Mouse (Mus musculus) gastrocnemius, postnatal 36 days (tissue): ENCODE measurements around the gene Gm5460. TPM values are rescaled to one million over a fixed set of nuclear protein-coding genes. Genes with fewer than 3 reads are reported as not detected.
A peak's percentile ranks its signal among the peaks of the same experiment; 100 is the strongest.

Experiments used
- DNase-seq, 2 experiments: peaks; one replicate each; pipeline ENCODE4 v3.0.0; 2022
- intact Hi-C: fragments of 180-260 bp; cut with DNase I; formaldehyde crosslinking; loops from one replicate; pipeline ENCODE4 v1.15.1; 2025
- total RNA-seq, 2 experiments: library from RNA; stranded (reverse); gene quantifications; 2 replicates each; pipeline ENCODE4 v1.2.3; 2021

Gene Gm5460
- total RNA-seq, 2 experiments from 2014 or later, result not detected

GRCm38 (mm10) chr14:34071665-34072064 is 55.1 kb downstream of the Gm5460 start:
- no peak for DNase-seq
- intact Hi-C loops, result no loop called here

GRCm38 (mm10) chr14:34075346-34075745 is 58.8 kb downstream of the Gm5460 start:
- intact Hi-C loops, result no loop called here
- DNase-seq, result no peak

GRCm38 (mm10) chr14:34077222-34077621 is 60.7 kb downstream of the Gm5460 start:
- no peak for DNase-seq
- intact Hi-C loops, result no loop called here

GRCm38 (mm10) chr14:34078293-34078692 is 61.7 kb downstream of the Gm5460 start:
- DNase-seq, result no peak
- intact Hi-C loops, result no loop called here

GRCm38 (mm10) chr14:34080321-34080997 is 63.9 kb downstream of the Gm5460 start:
- intact Hi-C loops, result loop anchor here (2.0 to 5.0 kb wide), 3 partner anchors 22 to 157 kb away; partner anchors contain the start of gene A630023A22Rik
- peak; percentile 46 to 56 for DNase-seq

GRCm38 (mm10) chr14:34085731-34086130 is 69.2 kb downstream of the Gm5460 start, which contains the start of gene Anxa8:
TSS of gene Anxa8 (plus strand) at chr14:34085981.
- intact Hi-C loops, result no loop called here
- DNase-seq, result no peak

- no peak for DNase-seq
- intact Hi-C loops, result no loop called here
These were observed 70.2 kb downstream of the Gm5460 start for GRCm38 (mm10) chr14:34086806-34087205.

GRCm38 (mm10) chr14:34087856-34088398 is 71.4 kb downstream of the Gm5460 start:
- intact Hi-C loops, result no loop called here
- no peak for DNase-seq

- intact Hi-C loops, result no loop called here
- no peak for DNase-seq
These were observed 73.2 kb downstream of the Gm5460 start for GRCm38 (mm10) chr14:34089796-34090195.

GRCm38 (mm10) chr14:34091475-34091874 is 74.9 kb downstream of the Gm5460 start:
- intact Hi-C loops, result no loop called here
- no peak for DNase-seq

GRCm38 (mm10) chr14:34092856-34093255 is 76.3 kb downstream of the Gm5460 start:
- intact Hi-C loops, result no loop called here
- no peak for DNase-seq

GRCm38 (mm10) chr14:34096161-34096560 is 79.6 kb downstream of the Gm5460 start:
- intact Hi-C loops, result no loop called here
- no peak for DNase-seq

Other genes starting within 250 kb of the Gm5460 start
- 1 to 10 TPM; 1.5 to 2.5 TPM for gene Gdf10, start 93.2 kb upstream of the Gm5460 start, total RNA-seq
- not detected for gene Gdf2, start 75.7 kb upstream of the Gm5460 start, total RNA-seq
- gene Rbp3, start 62.8 kb upstream of the Gm5460 start, total RNA-seq, result not detected
- not detected for gene Zfp488, start 38.0 kb upstream of the Gm5460 start, total RNA-seq
- gene Gm30083, start 1.6 kb upstream of the Gm5460 start, total RNA-seq, result not detected
- not detected for gene Antxrl, start 35.9 kb downstream of the Gm5460 start, total RNA-seq
- gene Anxa8, start 69.2 kb downstream of the Gm5460 start, total RNA-seq, result under 1 TPM; 0.54 to 0.67 TPM
- gene A630023A22Rik, start 86.0 kb downstream of the Gm5460 start, total RNA-seq, result not detected
- gene Npy4r, start 135.7 kb downstream of the Gm5460 start, total RNA-seq, result under 1 TPM; 0.10 TPM
- under 1 TPM in 1 of 2 experiments, not detected in 1; 0.05 TPM for gene Gprin2, start 184.9 kb downstream of the Gm5460 start, total RNA-seq
- gene Syt15, start 202.8 kb downstream of the Gm5460 start, total RNA-seq, result under 1 TPM; 0.36 to 0.57 TPM